Mouse (Mus musculus): ENCODE measurements around the gene Atg4a-ps. TPM values are rescaled to one million over a fixed set of nuclear protein-coding genes. Genes with fewer than 3 reads are reported as not detected.

The Atg4a-ps gene
- total RNA-seq, 2 experiments from 2014 or later: 5.4 to 6.9 TPM

DNA sequence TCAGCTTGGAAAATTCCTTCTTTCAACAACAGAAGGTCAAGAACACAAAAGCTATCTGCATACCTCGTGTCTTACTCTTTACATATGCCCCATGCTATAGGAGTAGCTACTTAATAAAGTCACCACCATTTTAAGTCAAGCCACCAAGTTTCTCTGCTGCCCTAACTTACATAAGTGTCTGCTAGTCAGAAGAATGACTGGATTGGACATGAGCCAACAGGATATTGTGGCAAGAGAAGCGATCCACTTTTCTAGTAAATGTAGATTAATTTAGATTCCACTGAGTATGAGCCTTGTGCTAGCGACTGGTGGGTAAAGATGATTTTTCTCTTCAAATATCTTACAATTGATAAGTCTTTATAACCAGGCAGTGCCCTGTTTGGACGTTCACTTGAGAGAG is 12.0 kb downstream of the Atg4a-ps start:
- ATAC-seq (replicated peaks; ENCODE audit: low FRiP score, poor library complexity, severe bottlenecking): no peak

DNA sequence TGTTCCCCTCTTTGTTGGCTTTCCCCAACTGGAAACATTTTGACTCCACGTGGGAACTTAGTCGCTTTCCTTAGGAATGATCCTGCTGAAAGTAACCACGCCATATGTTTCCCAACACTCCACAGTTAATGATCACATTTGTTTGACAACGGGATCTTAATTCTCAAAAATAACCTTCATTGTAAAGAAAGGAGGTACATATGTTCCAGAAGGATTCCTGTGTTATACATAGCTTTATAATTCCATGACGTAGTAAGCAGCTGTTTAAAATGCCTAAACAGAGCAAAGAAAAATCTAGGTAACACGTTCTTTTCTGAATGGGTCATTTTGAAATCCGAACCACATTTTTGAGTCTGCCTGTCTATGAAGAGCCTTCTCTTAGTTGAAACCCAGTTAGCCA is 12.7 kb downstream of the Atg4a-ps start:
- ATAC-seq (replicated peaks; ENCODE audit: low FRiP score, poor library complexity, severe bottlenecking): no peak

DNA sequence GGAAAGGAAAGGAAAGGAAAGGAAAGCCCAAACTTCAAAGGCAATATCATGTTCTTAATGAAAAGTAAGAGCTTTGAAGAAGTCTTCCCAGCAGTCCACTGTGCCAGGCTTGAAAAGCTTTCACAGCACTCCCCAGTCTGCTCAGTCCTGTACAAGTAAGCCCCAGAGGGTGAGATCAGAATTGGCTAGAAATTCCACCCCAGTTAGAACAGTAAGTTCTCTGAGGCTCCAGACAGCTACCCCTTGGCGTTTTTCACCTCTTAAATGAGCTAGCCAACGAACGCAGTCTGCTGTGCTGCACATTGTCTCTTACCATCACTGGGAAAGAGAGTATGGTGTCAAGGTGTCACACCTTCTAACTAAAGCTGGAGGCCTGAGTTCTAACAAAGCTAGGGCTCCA is 18.2 kb downstream of the Atg4a-ps start:
- ATAC-seq (replicated peaks; ENCODE audit: low FRiP score, poor library complexity, severe bottlenecking): no peak

DNA sequence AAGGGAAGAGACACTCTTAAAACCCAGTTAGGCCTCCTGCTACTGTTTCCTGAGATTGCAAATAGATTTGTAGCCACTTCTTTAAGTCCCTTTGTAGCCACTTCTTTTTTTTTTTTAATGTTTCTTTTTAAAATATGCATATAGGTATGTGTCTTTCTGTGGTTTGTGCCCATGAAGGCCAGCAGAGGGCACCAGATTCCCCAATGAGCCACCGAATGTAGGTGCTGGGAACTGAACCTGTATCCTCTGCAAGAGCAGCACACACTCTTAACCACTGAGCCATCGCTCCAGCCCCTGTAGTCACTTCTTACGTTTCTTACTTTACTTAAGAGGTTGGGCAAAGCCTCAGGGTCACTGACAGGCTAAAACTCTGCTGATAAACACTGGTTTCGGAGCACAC is 19.4 kb downstream of the Atg4a-ps start:
- ATAC-seq (replicated peaks; ENCODE audit: low FRiP score, poor library complexity, severe bottlenecking): no peak

DNA sequence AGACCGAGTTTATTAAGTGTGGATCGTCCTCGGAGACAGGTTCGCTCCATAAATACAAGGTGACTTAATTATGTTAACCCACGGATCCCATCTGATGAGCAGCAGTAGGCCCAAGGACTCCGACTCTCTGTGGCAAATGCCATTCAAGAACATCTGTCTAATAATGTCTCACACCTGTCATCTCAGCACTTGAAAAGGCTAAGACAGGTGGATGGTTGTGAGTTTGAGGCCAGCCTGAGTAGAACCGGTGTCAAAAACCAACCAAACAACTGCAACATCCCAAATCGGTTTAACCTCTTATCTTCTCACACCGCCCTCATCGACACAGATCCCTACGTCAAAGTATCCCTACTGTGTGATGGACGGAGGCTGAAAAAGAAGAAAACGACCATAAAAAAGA is 20.7 kb downstream of the Atg4a-ps start:
- ATAC-seq (replicated peaks; ENCODE audit: low FRiP score, poor library complexity, severe bottlenecking): no peak

DNA sequence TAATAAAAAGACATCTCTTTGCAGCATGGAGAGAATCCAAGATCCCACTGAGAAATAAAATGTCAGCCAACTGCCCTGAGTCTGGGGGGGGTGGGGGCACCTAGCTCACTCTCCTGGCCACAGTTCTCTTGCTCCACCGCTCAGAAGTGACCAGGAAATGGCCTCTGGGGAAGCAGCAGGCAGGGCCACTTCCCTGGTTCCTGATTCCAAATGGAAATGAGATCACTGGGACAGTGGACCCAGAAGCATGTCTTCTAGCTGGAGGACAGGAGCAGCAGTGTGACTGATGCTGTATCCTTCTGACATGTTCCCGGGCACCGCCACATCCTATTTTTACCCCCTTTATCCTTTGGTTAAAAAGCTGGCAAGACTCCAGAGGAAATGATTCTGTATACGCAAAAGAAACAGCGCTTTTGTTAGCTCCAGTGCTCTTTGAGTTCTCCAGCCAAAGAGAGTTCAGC is 21.2 kb downstream of the Atg4a-ps start:
- ATAC-seq (replicated peaks; ENCODE audit: low FRiP score, poor library complexity, severe bottlenecking): no peak

DNA sequence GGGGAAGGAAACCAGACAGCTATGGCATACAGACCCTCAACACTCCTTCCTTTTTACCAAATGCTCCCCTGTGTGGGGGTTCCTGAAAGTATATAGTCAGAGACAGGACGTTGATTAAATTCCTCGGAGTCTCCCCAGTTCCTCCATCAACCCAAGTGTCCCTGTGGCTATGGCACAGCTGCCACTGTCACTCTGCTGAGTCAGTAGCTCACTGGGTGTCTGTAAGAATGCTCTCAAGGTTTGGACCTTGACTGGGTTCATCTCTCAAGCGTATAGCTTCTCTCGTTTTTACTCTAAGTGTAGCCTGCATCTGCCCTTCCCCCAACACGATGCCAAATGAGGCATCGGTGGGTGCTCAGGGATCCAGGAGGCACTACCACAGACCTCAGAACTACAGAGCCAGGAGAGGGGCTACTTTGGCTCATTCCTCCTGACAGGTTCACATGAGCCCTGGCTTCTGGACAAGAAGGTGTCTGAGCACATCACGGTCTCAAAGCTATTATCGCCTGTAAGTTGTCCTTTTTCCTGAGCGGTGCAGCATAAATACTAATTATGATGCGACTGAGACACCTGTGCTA is 21.9 kb downstream of the Atg4a-ps start:
- ATAC-seq (replicated peaks; ENCODE audit: low FRiP score, poor library complexity, severe bottlenecking): no peak

DNA sequence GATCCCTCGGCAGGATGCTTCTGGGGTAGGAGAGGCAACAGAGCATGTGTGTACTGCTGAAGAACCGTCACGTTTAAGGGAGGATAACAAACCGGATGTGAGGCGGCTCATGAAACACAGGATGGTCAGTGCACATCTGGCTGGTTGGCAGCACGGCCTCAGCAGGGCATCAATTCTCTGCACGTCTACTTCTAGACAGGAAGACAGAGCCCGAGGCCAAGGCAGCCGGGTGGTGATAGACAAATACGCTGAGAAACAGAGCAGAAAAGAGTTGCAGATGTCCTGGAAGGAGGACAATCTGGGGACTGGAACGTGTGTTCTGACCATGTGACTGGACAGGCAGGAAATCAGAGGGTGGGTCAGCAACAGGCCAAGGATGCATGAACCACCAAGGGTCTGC is 25.8 kb downstream of the Atg4a-ps start:
- ATAC-seq (replicated peaks; ENCODE audit: low FRiP score, poor library complexity, severe bottlenecking): no peak

DNA sequence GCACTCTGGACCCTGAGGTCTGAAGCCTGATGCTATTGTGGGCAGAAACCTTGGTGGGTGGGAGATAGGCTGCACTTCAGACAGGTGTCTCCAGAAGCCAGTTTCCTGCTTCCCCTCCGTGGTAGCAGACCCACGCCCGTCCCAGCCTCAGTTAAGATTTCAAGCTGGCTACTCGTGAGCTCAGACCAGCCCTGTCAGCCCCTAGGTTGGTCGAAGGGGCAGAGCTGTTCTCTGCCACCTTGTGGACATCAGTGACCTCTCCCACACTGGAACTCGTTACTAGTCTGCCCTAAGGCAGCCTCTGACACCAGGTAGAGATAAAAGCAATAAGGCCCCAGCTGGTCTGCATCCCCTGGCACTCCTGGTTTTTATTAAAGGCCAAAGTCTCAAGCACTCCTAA is 28.9 kb downstream of the Atg4a-ps start:
- ATAC-seq (replicated peaks; ENCODE audit: low FRiP score, poor library complexity, severe bottlenecking): no peak

DNA sequence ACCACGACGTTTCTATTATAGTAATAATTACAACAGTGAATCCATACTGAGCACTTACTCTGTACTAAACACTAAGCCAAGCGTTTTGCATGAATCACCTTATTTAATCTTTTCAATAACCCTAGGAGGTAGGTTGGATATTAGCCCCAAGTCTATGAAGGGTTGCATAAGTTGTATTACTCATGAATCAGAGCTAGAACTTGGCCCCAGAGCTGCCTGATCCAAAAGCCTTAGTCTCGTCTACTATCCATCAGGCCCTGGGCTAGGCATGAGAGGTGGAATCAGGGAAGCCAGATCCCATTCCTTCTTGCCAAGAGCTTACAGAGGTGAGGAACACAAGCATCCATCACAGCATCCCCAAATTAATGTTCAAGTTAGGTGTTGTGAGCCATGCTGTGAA is 30.2 kb downstream of the Atg4a-ps start:
- ATAC-seq (replicated peaks; ENCODE audit: low FRiP score, poor library complexity, severe bottlenecking): no peak

DNA sequence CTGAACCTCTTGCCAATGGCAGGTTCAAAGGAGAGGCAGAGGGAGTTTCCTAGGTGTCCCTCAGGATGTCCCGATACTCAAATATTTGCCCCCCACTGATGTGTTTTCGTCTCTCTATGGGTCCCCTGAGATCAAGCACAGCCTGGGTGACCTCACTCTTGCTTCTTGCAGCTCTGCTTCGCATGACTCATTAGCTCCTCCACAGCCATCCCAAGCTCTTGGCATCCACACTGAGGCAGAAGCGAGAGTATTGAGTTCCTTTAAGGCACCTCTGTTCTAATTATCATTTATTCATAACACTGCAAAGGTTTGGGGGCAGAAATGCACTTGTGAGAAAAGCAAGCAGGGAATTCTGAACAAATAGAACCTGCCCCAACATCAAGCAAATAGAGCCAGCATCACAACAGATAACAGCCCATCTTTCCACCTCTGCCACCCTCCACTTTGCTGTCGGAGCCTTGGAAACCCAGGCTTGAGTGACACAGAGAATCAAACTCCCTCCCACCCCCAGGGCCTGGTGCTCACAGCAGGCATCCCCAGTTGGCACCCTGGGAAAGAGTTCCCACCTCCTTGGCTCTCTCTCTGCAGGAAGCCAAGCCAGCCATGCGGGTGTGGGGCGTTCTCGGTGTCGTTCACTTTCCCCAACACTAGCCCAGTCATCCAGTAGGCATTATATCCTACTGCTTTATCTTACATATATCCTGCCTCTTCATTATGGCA is 33.1 kb downstream of the Atg4a-ps start:
- no peak for ATAC-seq (replicated peaks; ENCODE audit: low FRiP score, poor library complexity, severe bottlenecking)

DNA sequence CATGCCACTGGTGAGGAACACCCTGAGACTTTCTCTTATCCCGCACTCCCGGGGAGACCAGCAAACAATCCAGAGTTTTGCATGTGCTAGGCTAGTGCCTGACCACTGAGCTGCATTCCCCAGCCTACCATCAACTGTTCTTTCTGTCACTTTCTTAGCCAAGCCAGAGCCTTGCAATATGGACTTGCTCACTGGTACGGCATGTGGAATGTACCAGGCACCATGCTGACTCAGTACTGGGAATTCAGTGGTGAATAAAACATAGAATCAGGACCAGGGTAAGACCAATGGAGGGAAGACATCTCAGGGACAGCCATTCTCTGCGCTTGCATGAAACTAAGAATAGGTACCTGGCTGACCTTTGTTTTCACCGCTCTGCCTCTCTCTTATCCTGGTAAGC is 35.6 kb downstream of the Atg4a-ps start:
- ATAC-seq (replicated peaks; ENCODE audit: low FRiP score, poor library complexity, severe bottlenecking): no peak

DNA sequence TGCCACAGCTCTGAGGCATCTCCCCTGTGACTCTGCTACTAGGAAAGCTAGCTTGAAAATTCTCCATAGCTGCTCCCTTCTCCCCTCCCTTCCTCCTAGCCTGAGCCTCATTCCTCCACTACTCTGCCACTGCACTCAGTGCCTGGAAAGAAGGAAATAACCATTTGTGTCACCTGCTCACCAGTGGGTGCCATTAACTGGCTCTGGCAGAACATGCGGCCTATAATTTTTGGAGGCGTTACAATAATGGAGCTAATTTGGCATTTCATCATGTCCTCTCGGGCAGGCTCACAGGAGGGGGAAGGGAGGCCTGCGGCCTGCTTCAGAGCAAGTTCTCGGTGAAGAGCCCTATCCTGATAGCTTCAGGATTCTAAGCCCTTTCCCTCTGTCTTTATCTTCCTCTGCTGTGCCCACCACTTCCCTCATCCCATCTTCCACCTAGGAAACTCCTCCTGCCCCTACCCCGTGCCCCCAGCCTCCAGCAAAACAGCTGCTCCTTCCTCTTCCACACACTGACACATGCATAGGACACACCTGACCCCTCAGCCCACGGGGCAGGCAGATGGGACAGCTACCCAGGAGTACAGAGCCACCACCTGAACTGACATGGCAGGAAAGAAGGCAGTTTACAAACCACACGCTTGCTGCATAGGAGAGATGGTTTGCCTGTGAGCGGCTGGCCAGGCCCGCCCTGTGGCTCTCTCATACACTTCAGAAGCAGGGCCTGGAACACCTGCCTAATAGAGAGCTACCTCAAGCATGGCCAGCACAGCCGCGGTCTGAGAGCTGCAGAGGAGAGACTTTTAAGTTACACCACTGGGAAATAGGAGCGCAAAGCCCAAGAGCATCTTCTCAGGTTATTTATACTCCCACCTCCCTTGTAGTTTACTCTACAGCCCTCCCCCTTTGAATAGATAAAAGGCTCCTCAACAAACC is 38.9 kb downstream of the Atg4a-ps start:
- ATAC-seq (replicated peaks; ENCODE audit: low FRiP score, poor library complexity, severe bottlenecking): no peak

DNA sequence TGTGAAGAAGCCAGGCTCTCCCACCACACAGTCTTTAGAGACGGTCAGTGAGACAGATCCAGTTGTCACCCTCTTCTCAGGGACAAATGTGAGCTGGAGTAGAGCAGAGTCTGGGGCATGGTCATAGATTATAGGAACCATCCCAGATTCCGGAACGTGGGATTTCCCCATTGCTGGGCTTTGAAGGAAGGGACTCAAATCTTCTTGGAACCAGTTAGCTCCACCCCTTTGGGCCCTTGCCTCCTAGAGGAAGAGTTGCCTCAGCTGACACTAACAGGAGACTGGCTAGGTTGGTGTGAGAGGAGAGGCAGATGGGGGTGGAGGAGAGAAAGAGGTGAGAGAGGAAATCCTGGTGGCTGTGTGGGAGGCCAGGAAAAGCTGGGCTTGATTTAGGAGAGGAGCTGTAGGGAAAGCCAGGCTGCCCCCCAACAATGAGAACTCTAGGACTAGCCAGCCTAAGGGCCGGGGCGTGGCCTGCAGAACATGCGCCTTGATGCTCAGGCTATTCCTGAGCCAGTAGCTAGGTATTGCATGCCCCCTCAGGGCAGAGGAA is 39.7 kb downstream of the Atg4a-ps start:
- no peak for ATAC-seq (replicated peaks; ENCODE audit: low FRiP score, poor library complexity, severe bottlenecking)

DNA sequence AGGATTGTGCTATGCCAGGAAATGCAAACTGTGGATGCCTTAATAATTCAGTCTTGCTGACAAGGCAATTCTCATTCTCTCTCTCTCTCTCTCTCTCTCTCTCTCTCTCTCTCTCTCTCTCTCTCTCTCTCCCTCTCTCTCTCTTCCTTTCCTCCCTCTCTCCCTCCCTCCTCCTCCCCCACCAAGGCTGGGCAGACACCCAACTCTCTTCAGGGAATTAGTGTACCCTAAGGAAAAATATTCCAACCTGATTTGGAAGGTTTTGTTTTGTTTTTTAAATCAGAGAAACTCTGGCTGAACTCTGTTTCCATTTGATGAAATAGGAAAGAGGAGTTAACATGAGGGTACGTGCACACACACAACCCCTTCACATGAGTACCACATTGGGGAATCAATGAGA is 44.3 kb downstream of the Atg4a-ps start:
- no peak for ATAC-seq (replicated peaks; ENCODE audit: low FRiP score, poor library complexity, severe bottlenecking)

DNA sequence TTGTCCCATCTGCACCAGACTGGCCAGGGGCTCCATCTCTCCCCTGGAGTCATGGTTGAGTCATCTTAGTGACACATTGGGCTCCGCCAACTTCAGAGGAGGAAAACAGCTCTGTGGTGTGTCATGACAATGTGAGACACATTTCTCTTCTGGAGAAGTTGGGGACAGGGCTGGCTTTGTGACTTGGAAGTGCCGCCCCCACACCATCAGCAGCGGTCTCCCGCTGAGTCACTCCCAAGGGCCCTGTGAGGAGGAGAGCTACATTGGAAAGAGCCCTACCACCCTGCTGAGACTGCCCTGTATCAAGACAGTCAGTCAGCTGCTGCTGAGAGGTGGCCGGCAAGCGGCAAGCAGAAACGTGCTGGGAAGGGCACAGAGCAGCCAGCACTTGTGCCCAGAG is 44.9 kb downstream of the Atg4a-ps start:
- no peak for ATAC-seq (replicated peaks; ENCODE audit: low FRiP score, poor library complexity, severe bottlenecking)

DNA sequence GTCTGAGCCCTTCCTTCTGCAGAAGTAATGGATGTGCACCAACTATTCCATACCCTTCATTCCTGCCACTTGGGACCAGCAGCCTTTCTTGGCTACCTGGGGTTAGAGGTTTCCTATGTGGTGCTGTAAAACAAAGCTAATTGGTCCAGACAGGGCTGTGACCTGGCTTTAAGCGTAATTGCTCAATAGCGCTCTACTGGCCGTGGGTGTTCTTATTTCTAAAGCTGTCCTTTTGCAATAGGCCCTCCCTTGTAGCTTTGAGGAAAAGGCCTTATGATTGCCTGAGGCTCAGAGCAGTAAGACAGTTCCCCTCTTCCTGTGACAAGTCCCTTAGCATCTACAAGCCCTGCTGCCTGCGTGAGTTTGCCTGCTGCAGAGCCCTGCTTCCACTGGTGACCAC is 48.3 kb downstream of the Atg4a-ps start:
- ATAC-seq (replicated peaks; ENCODE audit: low FRiP score, poor library complexity, severe bottlenecking): no peak

DNA sequence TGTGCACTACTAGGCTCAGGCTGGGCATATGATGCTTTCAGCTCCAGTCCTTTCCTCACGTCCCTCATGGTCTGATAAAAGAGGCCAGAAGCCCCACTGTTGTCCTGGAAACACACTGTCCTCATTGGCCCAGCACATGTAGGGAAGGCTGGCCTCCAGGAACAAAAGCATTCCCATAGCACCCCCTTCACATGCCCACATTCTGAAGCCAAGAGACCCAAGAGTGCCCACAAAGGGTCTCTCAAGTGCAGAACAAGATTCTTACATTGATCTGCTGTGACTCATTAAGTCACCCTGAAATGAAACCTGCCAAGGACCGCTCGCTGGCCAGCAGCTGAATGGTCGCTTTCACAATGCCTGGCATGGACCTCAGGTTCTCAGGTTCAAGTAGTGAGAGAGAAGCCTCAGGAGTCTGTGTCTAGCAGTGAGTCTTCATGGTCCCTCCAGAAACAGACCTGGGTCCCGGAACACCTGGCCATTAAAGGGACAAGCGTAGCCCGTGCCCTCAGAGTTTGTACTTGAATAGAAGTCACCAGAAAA is 50.5 kb downstream of the Atg4a-ps start:
- no peak for ATAC-seq (replicated peaks; ENCODE audit: low FRiP score, poor library complexity, severe bottlenecking)
